Mouse (Mus musculus) erythroblast, embryonic 14.5 days (primary cell): ENCODE measurements around the gene Pdzk1. TPM values are rescaled to one million over a fixed set of nuclear protein-coding genes. Genes with fewer than 3 reads are reported as not detected.

ENCODE experiments used
- H3K27me3 ChIP-seq: 2 replicates; pipeline ENCODE4 v1.6.1; 2012; ENCODE audit warnings: inconsistent platforms; ENCODE audit not compliant: control insufficient read depth
- H3K36me3 ChIP-seq: 2 replicates; pipeline ENCODE4 v1.6.1; 2012; ENCODE audit warnings: mild to moderate bottlenecking, inconsistent platforms; ENCODE audit not compliant: control insufficient read depth
- H3K4me1 ChIP-seq: 2 replicates; pipeline ENCODE4 v1.6.1; 2012; ENCODE audit warnings: inconsistent platforms; ENCODE audit not compliant: control insufficient read depth
- H3K4me3 ChIP-seq: replicated peaks from 2 replicates; pipeline ENCODE3; 2012; ENCODE audit warnings: moderate library complexity, mild to moderate bottlenecking, inconsistent platforms
- H3K9me3 ChIP-seq: 2 replicates; pipeline ENCODE4 v1.6.1; 2012; ENCODE audit warnings: low read length, inconsistent platforms, mixed read lengths; ENCODE audit not compliant: control insufficient read depth
- GATA1 ChIP-seq: IDR thresholded peaks from 2 replicates; pipeline ENCODE4 v1.6.1; 2012; ENCODE audit warnings: low read length, inconsistent platforms, mixed read lengths
- TAL1 ChIP-seq: IDR thresholded peaks from 3 replicates; pipeline ENCODE4 v1.6.1; 2012; ENCODE audit warnings: low read length, inconsistent platforms, mixed read lengths
- polyA plus RNA-seq: library from polyadenylated mRNA; stranded (reverse); fragments of >175 nt; gene quantifications from 2 replicates; pipeline ENCODE4 v1.2.3, GENCODE M21; 2012

Gene Pdzk1
- polyA plus RNA-seq, result not detected in 2 replicates

- H3K9me3 ChIP-seq, result no peaks in the 10 kb centered on the region
- H3K4me1 ChIP-seq, result no peaks in the 10 kb centered on the region
- no peaks in the 10 kb centered on the region for H3K36me3 ChIP-seq
- TF ChIP-seq TAL1 (no peak), GATA1 (no peak)
- peak within 1 kb of the TSS; percentile 29 for H3K4me3 ChIP-seq
- H3K27me3 ChIP-seq, result no peaks in the 10 kb centered on the region
Observed at GRCm38 (mm10) chr3:96828984-96829383, at the start of gene Pdzk1, which contains the start of gene Cd160. Gene Pdzk1, plus strand, starts transcription at chr3:96829284. Gene Cd160, minus strand, starts transcription at chr3:96829351.

- Histone ChIP-seq H3K4me3 (no peak overlapping the region), H3K9me3 (no peaks in the 10 kb centered on the region), H3K4me1 (no peaks in the 10 kb centered on the region), H3K27me3 (no peaks in the 10 kb centered on the region), H3K36me3 (peaks cover 21% of the 10 kb centered on the region)
- TF ChIP-seq GATA1 (no peak), TAL1 (no peak)
Observed at GRCm38 (mm10) chr3:96782236-96782635, 46.8 kb upstream of the Pdzk1 start.

GRCm38 (mm10) chr3:96787784-96788183 is 41.3 kb upstream of the Pdzk1 start:
- TF ChIP-seq TAL1 (no peak), GATA1 (no peak)
- H3K36me3 ChIP-seq, result peaks cover 49% of the 10 kb centered on the region
- H3K9me3 ChIP-seq, result no peaks in the 10 kb centered on the region
- H3K4me3 ChIP-seq, result no peak overlapping the region
- H3K4me1 ChIP-seq, result peaks cover 2% of the 10 kb centered on the region; the same call in 1 of the 2 replicates
- no peaks in the 10 kb centered on the region for H3K27me3 ChIP-seq

GRCm38 (mm10) chr3:96788506-96788905 is 40.6 kb upstream of the Pdzk1 start:
- Histone ChIP-seq H3K27me3 (no peaks in the 10 kb centered on the region), H3K36me3 (peaks cover 52% of the 10 kb centered on the region), H3K4me1 (peaks cover 2% of the 10 kb centered on the region; the same call in 1 of the 2 replicates), H3K9me3 (no peaks in the 10 kb centered on the region), H3K4me3 (no peak overlapping the region)
- TF ChIP-seq TAL1 (no peak), GATA1 (no peak)

- TF ChIP-seq GATA1 (no peak), TAL1 (no peak)
- Histone ChIP-seq H3K9me3 (no peaks in the 10 kb centered on the region), H3K36me3 (peaks cover 3% of the 10 kb centered on the region; the same call in 1 of the 2 replicates), H3K4me1 (no peaks in the 10 kb centered on the region), H3K4me3 (no peak overlapping the region), H3K27me3 (no peaks in the 10 kb centered on the region)
Observed at GRCm38 (mm10) chr3:96800254-96800653, 28.8 kb upstream of the Pdzk1 start.

- no peaks in the 10 kb centered on the region for H3K4me1 ChIP-seq
- no peak overlapping the region for H3K4me3 ChIP-seq
- H3K36me3 ChIP-seq, result no peaks in the 10 kb centered on the region
- no peaks in the 10 kb centered on the region for H3K9me3 ChIP-seq
- no peaks in the 10 kb centered on the region for H3K27me3 ChIP-seq
- no peak for TF ChIP-seq GATA1
- no peak for TF ChIP-seq TAL1
Observed at GRCm38 (mm10) chr3:96802214-96802613, 26.9 kb upstream of the Pdzk1 start.

GRCm38 (mm10) chr3:96808136-96808535 is 20.9 kb upstream of the Pdzk1 start:
- Histone ChIP-seq H3K4me3 (no peak overlapping the region), H3K27me3 (no peaks in the 10 kb centered on the region; the same call in 1 of the 2 replicates), H3K36me3 (no peaks in the 10 kb centered on the region), H3K9me3 (no peaks in the 10 kb centered on the region), H3K4me1 (no peaks in the 10 kb centered on the region; the same call in 1 of the 2 replicates)
- TF ChIP-seq GATA1, result no peak
- TF ChIP-seq TAL1, result no peak

- Histone ChIP-seq H3K36me3 (no peaks in the 10 kb centered on the region), H3K27me3 (no peaks in the 10 kb centered on the region; the same call in 1 of the 2 replicates), H3K4me1 (no peaks in the 10 kb centered on the region; the same call in 1 of the 2 replicates), H3K9me3 (no peaks in the 10 kb centered on the region), H3K4me3 (no peak overlapping the region)
- TF ChIP-seq TAL1 (no peak), GATA1 (no peak)
Observed at GRCm38 (mm10) chr3:96808651-96809050, 20.4 kb upstream of the Pdzk1 start.

- Histone ChIP-seq H3K4me3 (no peak overlapping the region), H3K9me3 (no peaks in the 10 kb centered on the region), H3K36me3 (no peaks in the 10 kb centered on the region), H3K27me3 (no peaks in the 10 kb centered on the region; the same call in 1 of the 2 replicates), H3K4me1 (no peaks in the 10 kb centered on the region; the same call in 1 of the 2 replicates)
- no peak for TF ChIP-seq TAL1
- no peak for TF ChIP-seq GATA1
Observed at GRCm38 (mm10) chr3:96811232-96811631, 17.9 kb upstream of the Pdzk1 start.

- Histone ChIP-seq H3K4me3 (peak overlapping the region; percentile 14), H3K27me3 (no peaks in the 10 kb centered on the region; the same call in 1 of the 2 replicates), H3K9me3 (no peaks in the 10 kb centered on the region), H3K36me3 (no peaks in the 10 kb centered on the region), H3K4me1 (no peaks in the 10 kb centered on the region; the same call in 1 of the 2 replicates)
- TF ChIP-seq TAL1 (no peak), GATA1 (no peak)
Observed at GRCm38 (mm10) chr3:96812395-96813091, 16.5 kb upstream of the Pdzk1 start.
